Mouse (Mus musculus) ovary, adult 18-20 months (tissue): ENCODE measurements around the gene Galns.

Source experiments
- DNase-seq: peaks from one replicate; pipeline ENCODE4 v3.0.0; 2022; ENCODE audit warnings: low spot score, mixed read lengths

The Galns gene

DNA sequence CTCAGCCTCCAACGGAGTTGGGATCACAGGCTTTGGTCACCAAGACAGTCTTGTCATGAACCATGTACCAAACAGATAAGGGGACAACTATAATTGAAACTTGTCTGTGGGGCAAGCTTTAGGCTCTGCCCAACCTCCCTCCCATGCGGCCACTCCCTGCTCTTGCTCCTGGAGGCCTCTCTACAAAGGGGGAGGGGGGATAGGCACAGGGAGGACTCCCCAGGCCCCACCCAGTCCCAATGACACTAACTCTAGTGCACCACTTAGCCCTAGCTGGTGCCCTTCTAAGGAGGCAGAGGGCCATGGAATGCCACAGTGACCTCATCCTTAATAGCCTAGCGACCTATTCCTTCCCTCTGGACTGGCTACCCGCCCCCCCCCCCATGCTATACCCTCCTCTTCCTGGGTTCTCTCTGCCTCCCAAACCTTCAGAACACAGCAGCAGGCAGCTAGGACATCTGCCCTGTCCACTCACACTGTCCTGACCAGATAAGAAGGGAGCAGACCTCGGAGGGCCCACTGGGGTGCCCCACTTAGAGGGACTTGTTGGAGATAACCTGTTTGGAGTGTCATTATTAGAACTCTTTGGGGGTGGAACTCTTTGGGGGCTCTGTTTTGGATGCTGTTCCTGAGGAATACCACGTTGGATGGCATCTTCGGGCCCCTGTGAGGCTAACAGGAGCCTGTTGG is 65.1 kb downstream of the Galns start:
- DNase-seq: no peak

DNA sequence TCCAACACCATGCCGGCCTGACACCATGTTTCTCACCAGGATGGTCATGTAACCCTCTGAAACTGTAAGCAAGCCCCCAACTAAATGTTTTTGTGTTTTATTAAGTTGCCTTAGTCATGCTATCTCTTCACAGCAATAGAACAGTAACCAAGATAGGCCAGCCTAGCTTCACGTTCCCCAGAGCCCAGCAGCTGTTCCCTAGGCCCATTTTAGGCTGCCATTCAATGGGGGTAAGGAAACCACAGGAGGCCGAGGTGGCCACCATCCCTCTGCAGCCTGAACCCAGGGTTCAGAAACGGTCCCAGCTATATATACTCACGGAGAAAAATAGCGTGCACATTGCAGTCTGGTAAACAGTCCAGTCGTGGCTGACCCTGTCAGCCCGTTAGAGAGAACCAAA is 67.1 kb downstream of the Galns start:
- DNase-seq: no peak

- DNase-seq: no peak
Measured at GRCm38 (mm10) chr8:122538310-122539076, 72.8 kb downstream of the Galns start.

DNA sequence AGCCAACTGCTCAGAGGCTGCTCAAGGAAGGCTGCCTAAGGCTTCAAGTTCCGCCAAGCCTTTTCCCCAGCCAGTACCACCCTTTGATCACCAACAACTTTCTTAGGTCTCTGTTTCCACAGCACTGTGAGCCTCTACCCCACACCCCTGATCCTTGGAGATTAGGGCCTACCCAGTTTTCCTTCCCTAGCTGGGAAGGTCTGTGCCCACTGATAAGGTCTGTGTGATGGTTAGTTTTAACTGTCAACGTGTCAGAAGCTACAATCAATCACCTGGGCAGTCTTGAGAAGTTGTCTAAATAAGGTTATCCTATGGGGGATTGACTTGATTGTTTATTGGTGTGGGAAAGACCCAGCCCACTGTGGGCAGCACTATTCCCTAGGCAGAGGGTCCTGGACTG is 73.5 kb downstream of the Galns start:
- no peak for DNase-seq

GRCm38 (mm10) chr8:122537033-122537432 is 74.2 kb downstream of the Galns start:
- peak; percentile 81 for DNase-seq

GRCm38 (mm10) chr8:122531312-122531711 is 80.0 kb downstream of the Galns start:
- DNase-seq: no peak

DNA sequence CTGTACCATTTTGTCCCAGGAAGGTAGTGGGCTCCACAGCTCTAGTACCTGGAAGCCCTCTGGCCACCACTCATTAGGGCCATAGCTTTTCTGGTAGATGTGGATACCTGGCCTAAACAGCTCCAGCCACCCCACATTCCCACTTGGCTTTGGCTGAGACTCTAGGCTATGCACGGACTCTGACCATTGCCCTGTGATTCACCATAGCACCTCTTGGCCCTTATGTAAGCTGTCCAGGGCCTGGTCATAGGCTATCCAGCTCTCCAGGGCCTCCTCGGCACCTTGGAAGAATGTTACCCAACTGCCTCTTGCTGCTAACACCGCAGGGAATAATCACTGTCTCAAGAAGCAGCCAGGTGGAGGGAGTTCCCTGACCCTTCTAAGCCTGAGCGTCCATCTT is 82.1 kb downstream of the Galns start:
- no peak for DNase-seq
